Mouse (Mus musculus) cerebellum, adult 9-10 months (tissue): ENCODE results near the gene Dhfr.

ENCODE experiments used
- DNase-seq: peaks from one replicate; pipeline ENCODE4 v3.0.0; 2022

The Dhfr gene

GRCm38 (mm10) chr13:92393047-92393661 lies 38.6 kb downstream of the Dhfr start:
- no peak for DNase-seq

GRCm38 (mm10) chr13:92398491-92399384 lies 44.2 kb downstream of the Dhfr start:
- peak; percentile 60 for DNase-seq

DNA sequence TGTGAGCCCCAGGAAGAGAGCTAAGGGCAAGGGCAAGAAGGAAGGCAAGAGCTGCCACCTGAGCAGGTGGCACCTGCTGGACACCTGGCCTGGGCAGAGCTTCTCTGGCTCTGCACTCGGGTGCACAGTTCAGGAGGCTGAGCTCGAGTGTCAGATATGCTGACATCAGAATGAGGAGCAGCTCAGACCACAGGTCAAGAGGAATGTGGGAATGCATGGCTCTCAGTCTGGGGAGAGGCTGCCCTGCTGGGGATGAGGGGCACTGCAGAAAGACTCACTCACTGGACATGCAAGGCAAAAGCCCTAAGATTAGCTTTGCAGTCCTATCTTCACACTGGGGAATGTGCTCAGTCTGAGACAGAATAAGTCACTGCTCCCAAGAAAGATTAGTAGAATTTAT lies 47.5 kb downstream of the Dhfr start:
- DNase-seq = no peak

DNA sequence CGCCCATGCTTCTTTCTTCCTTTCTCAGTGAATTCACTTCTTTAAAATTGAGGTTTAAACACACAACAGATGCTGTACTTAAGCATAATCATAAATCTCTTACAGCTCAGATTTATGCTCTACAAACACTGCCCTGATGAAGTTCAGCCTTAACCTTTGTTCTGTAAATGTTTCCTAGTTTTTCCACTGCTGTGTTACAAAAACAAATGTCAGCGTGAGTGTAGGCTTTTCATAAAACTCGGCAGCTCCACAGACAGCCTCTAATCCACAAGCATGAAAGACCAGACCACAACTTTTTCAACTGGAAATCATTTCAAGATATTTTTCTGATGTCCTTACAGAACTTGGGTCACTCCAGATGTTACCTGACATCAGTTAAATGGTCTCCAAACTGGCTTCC lies 49.0 kb downstream of the Dhfr start:
- no peak for DNase-seq

DNA sequence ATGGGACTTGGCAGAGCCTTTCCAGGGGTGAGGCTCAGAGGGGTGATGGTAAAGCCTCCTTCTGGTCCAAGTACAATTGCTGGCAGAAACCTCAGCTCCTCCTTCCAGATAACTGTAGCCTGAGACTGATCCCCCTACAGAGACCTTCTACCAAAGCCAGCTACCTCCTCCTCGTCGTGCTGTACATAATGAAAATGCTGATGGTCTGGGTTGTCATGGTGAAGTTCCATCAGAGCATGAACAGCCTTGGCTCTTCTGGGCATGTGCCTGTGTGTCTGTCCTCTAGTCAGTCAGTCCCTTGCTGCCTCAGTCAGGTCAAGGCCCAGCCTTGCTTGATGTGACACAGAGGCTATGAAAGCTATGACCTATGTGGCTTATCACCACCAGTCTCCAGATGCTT lies 56.0 kb downstream of the Dhfr start:
- DNase-seq = no peak

DNA sequence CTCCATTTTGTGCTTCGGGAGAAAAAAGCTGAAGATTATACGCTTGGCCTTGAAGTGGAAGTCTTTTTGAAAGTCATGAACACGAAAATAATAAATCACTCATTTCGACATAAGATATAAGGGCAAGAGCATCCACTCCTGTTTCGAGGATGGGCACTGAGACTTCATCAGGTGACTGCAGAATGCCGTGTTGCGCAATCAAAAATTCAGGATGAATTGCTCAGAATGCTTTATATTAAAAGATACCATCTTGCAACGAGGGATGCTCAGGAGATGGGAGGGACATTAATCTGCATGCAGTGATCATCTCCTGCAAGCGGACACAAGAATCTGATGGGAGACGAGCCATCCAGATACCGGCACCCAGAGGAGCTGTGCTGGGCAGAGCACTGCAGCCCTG lies 65.1 kb downstream of the Dhfr start:
- DNase-seq = no peak

DNA sequence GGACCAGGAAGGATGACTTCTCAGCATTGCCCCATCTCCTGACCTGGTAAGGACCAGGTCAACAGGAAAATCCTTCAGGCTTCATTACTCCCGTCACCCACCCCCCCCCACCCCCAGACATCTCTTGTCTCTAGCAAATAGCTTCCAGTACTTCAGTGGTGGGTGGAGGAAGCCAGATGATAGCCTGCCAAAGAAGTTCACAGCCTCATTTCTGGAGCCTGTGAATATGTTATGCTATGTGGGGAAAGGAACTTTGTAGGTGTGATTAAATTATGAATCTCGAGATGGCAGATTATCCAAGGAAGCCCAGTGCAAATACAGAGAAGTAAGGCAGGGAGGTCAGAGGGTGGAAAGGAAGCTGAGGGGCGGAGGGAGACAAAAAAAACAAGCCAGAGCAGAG lies 69.2 kb downstream of the Dhfr start:
- no peak for DNase-seq

- peak; percentile 93 for DNase-seq
These were observed 71.3 kb downstream of the Dhfr start, which contains the start of gene Ankrd34b for GRCm38 (mm10) chr13:92425758-92426264. Gene Ankrd34b (plus strand): TSS chr13:92425896.

GRCm38 (mm10) chr13:92426294-92427051 lies 71.9 kb downstream of the Dhfr start:
- DNase-seq = peak; percentile 56

DNA sequence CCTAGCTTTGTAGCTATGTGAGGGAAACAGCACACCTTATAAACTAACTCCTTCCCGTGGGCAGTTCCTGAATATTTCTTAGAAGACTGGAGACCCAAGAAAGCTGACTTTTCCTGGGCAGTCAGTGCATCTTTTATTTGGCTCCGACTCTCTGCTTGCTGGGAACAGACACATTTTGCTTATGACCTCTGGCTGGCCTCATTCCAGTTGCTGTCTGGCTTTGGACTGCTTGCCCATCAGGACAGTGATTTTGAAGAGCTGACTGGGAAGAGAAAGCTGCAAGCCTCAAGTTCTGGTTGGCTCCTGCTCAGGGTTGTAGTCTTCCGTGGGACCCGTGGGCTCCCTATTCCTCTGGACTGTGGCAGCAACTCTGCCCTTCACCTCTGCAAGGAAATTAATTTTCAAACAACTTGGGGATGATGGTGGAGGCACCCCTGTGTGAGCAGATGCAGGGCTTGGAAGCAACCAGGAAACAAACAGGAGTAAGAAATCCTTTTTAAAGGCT lies 72.9 kb downstream of the Dhfr start:
- DNase-seq = peak; percentile 32
